Mouse (Mus musculus) gastrocnemius, adult 2 months (tissue): ENCODE data around the gene Crtc1. TPM values are rescaled to one million over a fixed set of nuclear protein-coding genes. Genes with fewer than 3 reads are reported as not detected.

ENCODE experiments used
- DNase-seq: peaks from one replicate; pipeline ENCODE4 v3.0.0; 2022
- H3K27ac ChIP-seq: fragments of 200-600 bp; 2 replicates; pipeline ENCODE4 v1.8.1; 2022; ENCODE audit warnings: mild to moderate bottlenecking
- H3K4me3 ChIP-seq: fragments of 200-600 bp; 2 replicates; pipeline ENCODE4 v1.8.1; 2022; ENCODE audit warnings: mild to moderate bottlenecking, moderate library complexity
- CTCF ChIP-seq: fragments of 200-600 bp; IDR thresholded peaks from 2 replicates; pipeline ENCODE4 v1.8.1; 2022; ENCODE audit warnings: antibody characterized with exemption, mild to moderate bottlenecking, moderate library complexity
- intact Hi-C: fragments of 180-260 bp; cut with DNase I; formaldehyde crosslinking; loops from one replicate; pipeline ENCODE4 v1.15.1; 2025
- total RNA-seq, 2 experiments: library from RNA; stranded (reverse); gene quantifications; 2 replicates each; pipeline ENCODE4 v1.2.3; 2021

Crtc1 gene
- total RNA-seq, 2 experiments from 2014 or later: 8.9 to 9.5 TPM

DNA sequence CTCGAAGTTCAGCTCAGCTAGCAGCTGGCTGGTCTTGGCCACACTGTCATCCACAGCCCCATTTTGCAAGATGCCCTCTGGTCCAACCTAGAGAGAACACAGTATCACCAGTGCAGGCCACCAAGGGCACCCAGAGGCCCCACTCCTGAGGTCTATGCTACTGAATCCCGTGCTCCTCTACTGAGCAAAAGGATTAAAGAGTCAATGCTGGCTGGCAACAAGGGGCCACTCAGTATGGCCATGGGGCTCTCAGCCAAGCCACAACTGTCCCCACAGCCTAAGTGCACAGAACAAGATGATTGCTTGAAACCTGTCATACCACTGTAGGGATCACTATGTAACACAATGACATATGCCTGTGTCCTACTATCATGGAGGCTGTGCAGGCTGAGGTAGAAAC is 95.1 kb downstream of the Crtc1 start:
- DNase-seq: no peak
- Histone ChIP-seq H3K4me3 (no peak overlapping the region), H3K27ac (no peak overlapping the region)
- TF ChIP-seq CTCF: no peak
- intact Hi-C loops: loop anchor here (5.0 kb wide), 1 partner anchor 163 kb away; the partner anchor contains the start of gene Rex1bd

DNA sequence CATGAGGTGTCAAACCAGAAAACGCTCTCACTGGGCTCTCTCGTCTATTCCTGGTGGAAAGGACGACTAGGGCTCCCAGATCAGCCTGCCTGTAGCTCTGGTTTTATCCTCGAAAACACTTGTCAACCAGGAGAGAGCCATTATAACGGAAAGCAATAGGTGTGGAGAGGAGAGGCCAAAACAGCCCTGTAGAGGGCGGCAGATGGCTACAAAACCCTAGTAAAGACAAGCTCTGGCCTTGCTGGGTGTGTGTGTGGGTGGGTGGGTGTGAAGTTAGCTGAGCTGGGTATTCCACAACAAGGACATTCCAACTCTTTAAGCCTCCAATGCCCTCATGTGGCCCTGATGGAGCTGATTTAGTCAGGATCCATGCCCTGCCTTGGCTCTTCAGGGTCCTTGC is 95.7 kb downstream of the Crtc1 start:
- Histone ChIP-seq H3K27ac (no peak overlapping the region), H3K4me3 (no peak overlapping the region)
- intact Hi-C loops: loop anchor here (5.0 kb wide), 1 partner anchor 164 kb away; the partner anchor contains the start of gene Rex1bd
- DNase-seq: peak; percentile 52
- TF ChIP-seq CTCF: peak; percentile 61

- no peak for DNase-seq
- TF ChIP-seq CTCF: no peak
- intact Hi-C loops: loop anchor here (5.0 kb wide), 1 partner anchor 164 kb away; the partner anchor contains the start of gene Rex1bd
- H3K4me3 ChIP-seq: no peak overlapping the region
- H3K27ac ChIP-seq: 0 out of 2 replicates have a peak overlapping the region, but pooled peaks have one; percentile 16
Observed at GRCm38 (mm10) chr8:70343076-70343475, 96.3 kb downstream of the Crtc1 start.

- Histone ChIP-seq H3K27ac (no peak overlapping the region), H3K4me3 (no peak overlapping the region)
- no peak for TF ChIP-seq CTCF
- intact Hi-C loops: loop anchor here (5.0 kb wide), 1 partner anchor 165 kb away; the partner anchor contains the start of gene Rex1bd
- DNase-seq: no peak
Observed at GRCm38 (mm10) chr8:70342007-70342406, 97.4 kb downstream of the Crtc1 start.

GRCm38 (mm10) chr8:70340659-70341058 is 98.7 kb downstream of the Crtc1 start:
- no peak for TF ChIP-seq CTCF
- intact Hi-C loops: loop anchor here (5.0 kb wide), 1 partner anchor 167 kb away; the partner anchor contains the start of gene Rex1bd

GRCm38 (mm10) chr8:70338931-70339330 is 100.4 kb downstream of the Crtc1 start:
- intact Hi-C loops: no loop called here
- no peak for DNase-seq
- Histone ChIP-seq H3K4me3 (no peak overlapping the region), H3K27ac (no peak overlapping the region)
- no peak for TF ChIP-seq CTCF

More at GRCm38 (mm10) chr8:70340659-70341058, 98.7 kb downstream of the Crtc1 start:
- Histone ChIP-seq H3K4me3 (no peak overlapping the region), H3K27ac (peak overlapping the region; percentile 66)
- peak; percentile 44 for DNase-seq

DNA sequence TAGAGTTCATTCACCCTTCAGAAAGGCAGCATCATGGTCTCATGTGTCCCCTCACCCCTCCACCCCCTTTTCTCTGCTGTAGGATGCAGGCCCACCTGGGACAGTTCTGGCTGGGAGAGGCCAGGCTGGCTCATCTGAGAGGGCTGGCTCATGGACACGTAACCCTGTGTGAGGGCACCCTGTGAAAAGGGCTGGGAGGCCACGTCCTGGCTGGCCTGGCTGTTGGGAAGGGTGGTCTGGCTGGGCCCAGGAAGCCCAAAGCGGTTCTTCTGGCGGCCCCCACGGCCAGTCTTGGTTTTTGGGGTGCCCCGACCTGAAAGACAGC is 106.5 kb downstream of the Crtc1 start:
- Histone ChIP-seq H3K27ac (no peak overlapping the region), H3K4me3 (no peak overlapping the region)
- intact Hi-C loops: no loop called here
- DNase-seq: no peak
- TF ChIP-seq CTCF: no peak

Other genes starting within 250 kb of the Crtc1 start
- gene Slc25a42, start 227.3 kb downstream of the Crtc1 start, total RNA-seq: 10 to 100 TPM; 27.5 to 33.3 TPM
- 10 to 100 TPM; 41.8 to 50.7 TPM for gene Sugp2, start 205.4 kb downstream of the Crtc1 start, total RNA-seq
- 1 to 10 TPM; 7.6 to 9.7 TPM for gene Armc6, start 205.1 kb downstream of the Crtc1 start, total RNA-seq
- gene Homer3, start 156.8 kb downstream of the Crtc1 start, total RNA-seq: 1 to 10 TPM; 3.8 to 4.3 TPM
- 10 to 100 TPM; 29.9 to 30.0 TPM for gene Ddx49, start 137.1 kb downstream of the Crtc1 start, total RNA-seq
- 100 to 1,000 TPM; 118 to 128 TPM for gene Cope, start 137.1 kb downstream of the Crtc1 start, total RNA-seq
- 10 to 100 TPM; 14.0 to 23.3 TPM for gene Cers1, start 123.8 kb downstream of the Crtc1 start, total RNA-seq
- gene Gdf1, start 109.8 kb downstream of the Crtc1 start, total RNA-seq: 1 to 10 TPM in 1 of 2 experiments, not detected in 1; 1.0 TPM
- 10 to 100 TPM; 28.1 to 35.1 TPM for gene Upf1, start 86.3 kb downstream of the Crtc1 start, total RNA-seq
- gene Comp, start 66.0 kb downstream of the Crtc1 start, total RNA-seq: 10 to 100 TPM in 1 of 2 experiments, 1 to 10 TPM in 1; 5.5 to 31.2 TPM
- gene Klhl26, start 37.4 kb upstream of the Crtc1 start, total RNA-seq: 1 to 10 TPM; 6.7 to 8.5 TPM
- gene Tmem59l, start 47.8 kb upstream of the Crtc1 start, total RNA-seq: not detected
- 1 to 10 TPM; 2.5 to 3.2 TPM for gene Crlf1, start 53.6 kb upstream of the Crtc1 start, total RNA-seq
- 100 to 1,000 TPM; 146 to 148 TPM for gene Rex1bd, start 67.2 kb upstream of the Crtc1 start, total RNA-seq
- gene Uba52, start 71.2 kb upstream of the Crtc1 start, total RNA-seq: 100 to 1,000 TPM; 777 to 924 TPM
- gene Fkbp8, start 88.1 kb upstream of the Crtc1 start, total RNA-seq: 100 to 1,000 TPM; 108 to 112 TPM
- gene Kxd1, start 88.4 kb upstream of the Crtc1 start, total RNA-seq: 10 to 100 TPM; 70.4 to 83.9 TPM
- gene Ell, start 99.9 kb upstream of the Crtc1 start, total RNA-seq: 10 to 100 TPM; 11.9 to 14.6 TPM
- gene Isyna1, start 154.8 kb upstream of the Crtc1 start, total RNA-seq: 1 to 10 TPM; 3.2 to 4.3 TPM
- gene Ssbp4, start 169.3 kb upstream of the Crtc1 start, total RNA-seq: 10 to 100 TPM in 1 of 2 experiments, 1 to 10 TPM in 1; 9.2 to 14.4 TPM
- under 1 TPM; 0.42 to 0.48 TPM for gene Lrrc25, start 176.6 kb upstream of the Crtc1 start, total RNA-seq
- gene Gdf15, start 192.9 kb upstream of the Crtc1 start, total RNA-seq: under 1 TPM in 1 of 2 experiments, not detected in 1; 0.28 TPM
- 10 to 100 TPM in 1 of 2 experiments, 1 to 10 TPM in 1; 9.3 to 22.5 TPM for gene Pgpep1, start 220.8 kb upstream of the Crtc1 start, total RNA-seq
- gene Lsm4, start 233.7 kb upstream of the Crtc1 start, total RNA-seq: 10 to 100 TPM; 61.7 to 65.6 TPM